8 mouse cellular contexts compared by ENCODE assay signal in genomic region chr1:155811995-155812580, GRCm38 (mm10). TPM values are rescaled to one million over a fixed set of nuclear protein-coding genes. Genes with fewer than 3 reads are reported as not detected.
DNase-seq lines count a peak whose midpoint lies in the region; ATAC-seq and TF ChIP-seq lines count a peak whose summit lies in the region.

No protein-coding gene starts in this region.

- H3K9me3 ChIP-seq in embryonic facial prominence, embryonic 13.5 days, result no peaks in the 10 kb centered on the region
- no peaks in the 10 kb centered on the region for H3K9me3 ChIP-seq in limb, embryonic 10.5 days (replicated peaks)
- H3K9me3 ChIP-seq in neural tube, embryonic 12.5 days, result no peaks in the 10 kb centered on the region

- peak overlapping the region; percentile 97 for H3K4me3 ChIP-seq in liver, adult 2 months (ENCODE audit: insufficient read depth, low read depth, low read length)
- H3K4me3 ChIP-seq in embryonic facial prominence, embryonic 13.5 days, result peak overlapping the region; percentile 86
- H3K4me3 ChIP-seq in limb, embryonic 10.5 days, result peak overlapping the region; percentile 79
- H3K4me3 ChIP-seq in neural tube, embryonic 12.5 days, result peak overlapping the region; percentile 73

- ATAC-seq in embryonic facial prominence, embryonic 13.5 days (ENCODE audit: insufficient number of reproducible peaks, insufficient read depth, low FRiP score, low TSS enrichment, low read depth), result no peak
- peak; percentile 69 for ATAC-seq in neural tube, embryonic 12.5 days (ENCODE audit: low FRiP score, low read depth)

- peak overlapping the region; percentile 89 for H3K9ac ChIP-seq in liver, adult 2 months (ENCODE audit: low read depth, low read length)
- peak overlapping the region; percentile 81 for H3K9ac ChIP-seq in embryonic facial prominence, embryonic 13.5 days
- peak overlapping the region; percentile 74 for H3K9ac ChIP-seq in neural tube, embryonic 12.5 days

- no peak for TF ChIP-seq CTCF in liver, adult 2 months (IDR thresholded peaks at IDR 0.05; ENCODE audit: low read depth, low read length)

- under 1% methylated on average over 22 of the region's 22 CpGs for WGBS in liver, adult 2 months
- 4% methylated on average over 22 of the region's 22 CpGs for WGBS in embryonic facial prominence, embryonic 13.5 days
- WGBS in limb, embryonic 10.5 days, result 5% methylated on average over 22 of the region's 22 CpGs
- 5% methylated on average over 22 of the region's 22 CpGs for WGBS in neural tube, embryonic 12.5 days

- no peak for TF ChIP-seq POLR2A in liver, adult 2 months (IDR thresholded peaks at IDR 0.05; ENCODE audit: extremely low read depth, insufficient read depth, low read length)

- no peaks in the 10 kb centered on the region for H3K36me3 ChIP-seq in liver, adult 2 months (ENCODE audit: control insufficient read depth, insufficient read depth, low read length)
- H3K36me3 ChIP-seq in embryonic facial prominence, embryonic 13.5 days, result no peaks in the 10 kb centered on the region
- 0 out of 2 replicates have a peak, but pooled peaks cover 4% of the 10 kb centered on the region for H3K36me3 ChIP-seq in limb, embryonic 10.5 days
- H3K36me3 ChIP-seq in neural tube, embryonic 12.5 days, result no peaks in the 10 kb centered on the region

- no peaks in the 10 kb centered on the region for H3K27me3 ChIP-seq in liver, adult 2 months (ENCODE audit: control insufficient read depth, insufficient read depth, low read length)
- H3K27me3 ChIP-seq in embryonic facial prominence, embryonic 13.5 days, result no peaks in the 10 kb centered on the region
- no peaks in the 10 kb centered on the region for H3K27me3 ChIP-seq in limb, embryonic 10.5 days (ENCODE audit: low read depth, poor library complexity, severe bottlenecking)
- H3K27me3 ChIP-seq in neural tube, embryonic 12.5 days (replicated peaks), result 0 out of 2 replicates have a peak, but pooled peaks cover 3% of the 10 kb centered on the region

- H3K27ac ChIP-seq in liver, adult 2 months (replicated peaks; ENCODE audit: insufficient read depth, low read depth, low read length), result peak overlapping the region; percentile 76
- peak overlapping the region; percentile 66; the same call in 1 of the 2 replicates for H3K27ac ChIP-seq in embryonic facial prominence, embryonic 13.5 days
- H3K27ac ChIP-seq in limb, embryonic 10.5 days, result peak overlapping the region; percentile 85
- peak overlapping the region; percentile 46; the same call in 1 of the 2 replicates for H3K27ac ChIP-seq in neural tube, embryonic 12.5 days

- peak overlapping the region; percentile 76 for H3K4me2 ChIP-seq in embryonic facial prominence, embryonic 13.5 days
- peak overlapping the region; percentile 74 for H3K4me2 ChIP-seq in neural tube, embryonic 12.5 days (replicated peaks)

- H3K79me2 ChIP-seq in liver, adult 2 months (ENCODE audit: control insufficient read depth, insufficient read depth, low read length), result peaks cover 19% of the 10 kb centered on the region

- peak; percentile 51 for DNase-seq in liver, adult 2 months (ENCODE audit: extremely low read depth, low read depth, low spot score)
- DNase-seq in liver, result no peak
- no peak for DNase-seq in limb, embryonic 10.5 days (ENCODE audit: low spot score)
- DNase-seq in frontal cortex, postnatal 10 days (ENCODE audit: low spot score in 2 of 2), result no peak
- no peak for DNase-seq in thymus, postnatal 25 days
- DNase-seq in layer of hippocampus, adult 8-10 months (ENCODE audit: low spot score in 2 of 2), result no peak

- peaks cover 19% of the 10 kb centered on the region for H3K4me1 ChIP-seq in liver, adult 2 months (ENCODE audit: control insufficient read depth, insufficient read depth, low read length)
- peaks cover 20% of the 10 kb centered on the region for H3K4me1 ChIP-seq in embryonic facial prominence, embryonic 13.5 days
- peaks cover 31% of the 10 kb centered on the region for H3K4me1 ChIP-seq in limb, embryonic 10.5 days
- peaks cover 17% of the 10 kb centered on the region for H3K4me1 ChIP-seq in neural tube, embryonic 12.5 days

RNA-seq across cellular contexts. Expression of gene Qsox1, which starts 0.6 kb away (rescaled TPM):
- 221 and 249 TPM in 2 replicates for total RNA-seq in liver, adult 2 months (2014; rRNA removed)
- polyA plus RNA-seq in liver, adult 2 months (2012; rRNA removed), result 475 and 543 TPM in 2 replicates
- polyA plus RNA-seq in embryonic facial prominence, embryonic 13.5 days (2015; fragmentation: Nextera tagmentation; extraction: Ambion mirVana), result 26.6 and 27.9 TPM in 2 replicates
- 12.7 and 17.2 TPM in 2 replicates for polyA plus RNA-seq in limb, embryonic 10.5 days (2016; fragmentation: Nextera tagmentation; extraction: Ambion mirVana)
- polyA plus RNA-seq in neural tube, embryonic 12.5 days (2016; fragmentation: Nextera tagmentation; extraction: Ambion mirVana), result 23.1 and 23.5 TPM in 2 replicates
- total RNA-seq in layer of hippocampus, adult 8-10 months (2022), result 10 to 100 TPM; 34.1 to 39.3 (median 36.6) TPM

Comparison
In these comparisons a context has a peak if more than half of its experiments do, and no peak if none do; other contexts are left out.
1. RNA of gene Qsox1, which starts 0.6 kb away (polyA plus RNA-seq): 475 to 543 TPM in liver, adult 2 months; 26.6 to 27.9 TPM in embryonic facial prominence, embryonic 13.5 days, 23.1 to 23.5 TPM in neural tube, embryonic 12.5 days and 12.7 to 17.2 TPM in limb, embryonic 10.5 days; every median in the first group is over 10 times any median in the second.
2. Peak in every context shown above with its lines, with median percentiles within 50 percentile points of each other: H3K27ac ChIP-seq, H3K4me3 ChIP-seq and H3K9ac ChIP-seq.